Comparison of ENCODE assay signal across 11 mouse cellular contexts in genomic region chr7:25675405-25675804, GRCm38 (mm10). TPM values are rescaled to one million over a fixed set of nuclear protein-coding genes. Genes with fewer than 3 reads are reported as not detected.
DNase-seq lines count a peak whose midpoint lies in the region; ATAC-seq and TF ChIP-seq lines count a peak whose summit lies in the region.
"Had no signal": no experiment of that assay in that cellular context is flagged by ENCODE, and none has a peak within 500 bp of the region (broad histone marks: within the 10 kb centered on the region; RNA-seq: fewer than 3 reads in every experiment).

No protein-coding gene starts in this region.

- H3K9ac ChIP-seq in heart, embryonic 13.5 days = no peak overlapping the region
- H3K9ac ChIP-seq in liver, embryonic 12.5 days = no peak overlapping the region

- peaks cover 58% of the 10 kb centered on the region for H3K27me3 ChIP-seq in heart, embryonic 13.5 days (replicated peaks)
- H3K27me3 ChIP-seq in hindbrain, embryonic 10.5 days (ENCODE audit: insufficient read depth, poor library complexity, severe bottlenecking) = peaks cover 61% of the 10 kb centered on the region
- H3K27me3 ChIP-seq in liver, embryonic 12.5 days (replicated peaks) = peaks cover 42% of the 10 kb centered on the region
- H3K27me3 ChIP-seq: CH12.LX had no signal

- H3K36me3 ChIP-seq in heart, embryonic 13.5 days = no peaks in the 10 kb centered on the region
- H3K36me3 ChIP-seq in hindbrain, embryonic 10.5 days = 0 out of 2 replicates have a peak, but pooled peaks cover 3% of the 10 kb centered on the region
- H3K36me3 ChIP-seq in liver, embryonic 12.5 days = 0 out of 2 replicates have a peak, but pooled peaks cover 2% of the 10 kb centered on the region

- no peak for ATAC-seq in heart, embryonic 13.5 days (ENCODE audit: extremely low read depth, insufficient number of reproducible peaks, low FRiP score, low TSS enrichment)
- ATAC-seq in liver, embryonic 12.5 days = no peak

- peak overlapping the region; percentile 66 for H3K4me2 ChIP-seq in heart, embryonic 13.5 days
- H3K4me2 ChIP-seq in liver, embryonic 12.5 days = peak overlapping the region; percentile 71

- 42% methylated on average over 6 of the region's 6 CpGs for WGBS in heart, embryonic 13.5 days
- 41% methylated on average over 6 of the region's 6 CpGs for WGBS in hindbrain, embryonic 10.5 days
- WGBS in liver, embryonic 12.5 days (ENCODE audit: insufficient replicate concordance) = 58% methylated on average over 6 of the region's 6 CpGs

- H3K9me3 ChIP-seq in heart, embryonic 13.5 days = peaks cover 3% of the 10 kb centered on the region; the same call in 1 of the 2 replicates
- H3K9me3 ChIP-seq in hindbrain, embryonic 10.5 days = peaks cover 3% of the 10 kb centered on the region; the same call in 1 of the 2 replicates
- H3K9me3 ChIP-seq in liver, embryonic 12.5 days (replicated peaks) = 0 out of 2 replicates have a peak, but pooled peaks cover 4% of the 10 kb centered on the region

- no peak for DNase-seq in heart, adult 18-20 months
- DNase-seq in hindbrain, embryonic 10.5 days (ENCODE audit: low spot score) = no peak
- DNase-seq in retina, postnatal 1 day = no peak
- DNase-seq in cerebellum, postnatal 25 days = no peak
- DNase-seq in urinary bladder, postnatal 14 days (ENCODE audit: low spot score) = no peak
- DNase-seq: kidney, postnatal 36 days; spleen, adult 18-20 months had no signal

- peaks cover 26% of the 10 kb centered on the region for H3K4me1 ChIP-seq in heart, embryonic 13.5 days
- no peaks in the 10 kb centered on the region for H3K4me1 ChIP-seq in cortical plate, adult 2 months (ENCODE audit: control insufficient read depth, insufficient read depth, low read length)
- H3K4me1 ChIP-seq in hindbrain, embryonic 10.5 days (replicated peaks) = peaks cover 13% of the 10 kb centered on the region
- H3K4me1 ChIP-seq in liver, embryonic 12.5 days = peaks cover 37% of the 10 kb centered on the region

- no peak overlapping the region for H3K4me3 ChIP-seq in heart, embryonic 13.5 days
- H3K4me3 ChIP-seq in cortical plate, adult 2 months (ENCODE audit: insufficient read depth, low read length) = peak overlapping the region; percentile 78; the same call in 1 of the 2 replicates
- peak overlapping the region; percentile 46; the same call in 1 of the 2 replicates for H3K4me3 ChIP-seq in hindbrain, embryonic 10.5 days
- H3K4me3 ChIP-seq in liver, embryonic 12.5 days = no peak overlapping the region; the same call in 1 of the 2 replicates

- TF ChIP-seq CTCF in cortical plate, adult 2 months (IDR thresholded peaks at IDR 0.05; ENCODE audit: extremely low read depth, insufficient read depth, low read length) = no peak

- H3K27ac ChIP-seq in heart, embryonic 13.5 days (replicated peaks) = no peak overlapping the region
- no peak overlapping the region for H3K27ac ChIP-seq in cortical plate, adult 2 months (ENCODE audit: insufficient read depth, low read length)
- H3K27ac ChIP-seq in hindbrain, embryonic 10.5 days = no peak overlapping the region
- H3K27ac ChIP-seq in liver, embryonic 12.5 days = no peak overlapping the region

- no peak for TF ChIP-seq POLR2A in cortical plate, adult 2 months (IDR thresholded peaks at IDR 0.05; ENCODE audit: extremely low read depth, insufficient read depth, low read length)

RNA-seq across cellular contexts. Expression of gene Tmem91, which starts 0.4 kb away (rescaled TPM):
- 1.4 and 1.5 TPM in 2 replicates for polyA plus RNA-seq in heart, embryonic 13.5 days (2015; fragmentation: Nextera tagmentation; extraction: Ambion mirVana)
- under 1 TPM in 1 of 2 experiments, not detected in 1; 0.22 TPM for total RNA-seq in heart, adult 18-20 months (2021)
- 30.3 and 37.6 TPM in 2 replicates for polyA plus RNA-seq in cortical plate, adult 2 months (2012; rRNA removed)
- 3.1 and 3.2 TPM in 2 replicates for polyA plus RNA-seq in hindbrain, embryonic 10.5 days (2016; fragmentation: Nextera tagmentation; extraction: Ambion mirVana)
- 2.0 and 3.2 TPM in 2 replicates for polyA plus RNA-seq in liver, embryonic 12.5 days (2016; fragmentation: Nextera tagmentation; extraction: Ambion mirVana)

RNA-seq across cellular contexts. Expression of gene B9d2, which starts 5.2 kb away (rescaled TPM):
- polyA plus RNA-seq in heart, embryonic 13.5 days (2015; fragmentation: Nextera tagmentation; extraction: Ambion mirVana) = 30.8 and 32.8 TPM in 2 replicates
- 10 to 100 TPM; 10.2 TPM for total RNA-seq in heart, adult 18-20 months (2021)
- 38.8 and 42.4 TPM in 2 replicates for polyA plus RNA-seq in cortical plate, adult 2 months (2012; rRNA removed)
- polyA plus RNA-seq in hindbrain, embryonic 10.5 days (2016; fragmentation: Nextera tagmentation; extraction: Ambion mirVana) = 38.3 and 44.6 TPM in 2 replicates
- 24.9 and 29.5 TPM in 2 replicates for polyA plus RNA-seq in liver, embryonic 12.5 days (2016; fragmentation: Nextera tagmentation; extraction: Ambion mirVana)

RNA-seq across cellular contexts. Expression of gene Tgfb1, which starts 11.4 kb away (rescaled TPM):
- 4.3 TPM in 2 replicates for polyA plus RNA-seq in heart, embryonic 13.5 days (2015; fragmentation: Nextera tagmentation; extraction: Ambion mirVana)
- 10 to 100 TPM; 21.8 to 23.6 TPM for total RNA-seq in heart, adult 18-20 months (2021)
- polyA plus RNA-seq in cortical plate, adult 2 months (2012; rRNA removed) = 5.6 and 6.2 TPM in 2 replicates
- 0.81 and 2.1 TPM in 2 replicates for polyA plus RNA-seq in hindbrain, embryonic 10.5 days (2016; fragmentation: Nextera tagmentation; extraction: Ambion mirVana)
- polyA plus RNA-seq in liver, embryonic 12.5 days (2016; fragmentation: Nextera tagmentation; extraction: Ambion mirVana) = 13.6 and 14.2 TPM in 2 replicates

RNA-seq across cellular contexts. Expression of gene Exosc5, which starts 16.4 kb away (rescaled TPM):
- 40.4 and 42.1 TPM in 2 replicates for polyA plus RNA-seq in heart, embryonic 13.5 days (2015; fragmentation: Nextera tagmentation; extraction: Ambion mirVana)
- 10 to 100 TPM; 17.2 to 17.5 TPM for total RNA-seq in heart, adult 18-20 months (2021)
- 31.3 and 31.5 TPM in 2 replicates for polyA plus RNA-seq in cortical plate, adult 2 months (2012; rRNA removed)
- polyA plus RNA-seq in hindbrain, embryonic 10.5 days (2016; fragmentation: Nextera tagmentation; extraction: Ambion mirVana) = 75.6 and 76.4 TPM in 2 replicates
- 80.4 and 82.2 TPM in 2 replicates for polyA plus RNA-seq in liver, embryonic 12.5 days (2016; fragmentation: Nextera tagmentation; extraction: Ambion mirVana)

RNA-seq across cellular contexts. Expression of gene Bckdha, which starts 16.6 kb away (rescaled TPM):
- polyA plus RNA-seq in heart, embryonic 13.5 days (2015; fragmentation: Nextera tagmentation; extraction: Ambion mirVana) = 56.3 and 56.9 TPM in 2 replicates
- total RNA-seq in heart, adult 18-20 months (2021) = 100 to 1,000 TPM; 285 to 287 TPM
- polyA plus RNA-seq in cortical plate, adult 2 months (2012; rRNA removed) = 63.7 and 66.1 TPM in 2 replicates
- polyA plus RNA-seq in hindbrain, embryonic 10.5 days (2016; fragmentation: Nextera tagmentation; extraction: Ambion mirVana) = 45.3 and 49.4 TPM in 2 replicates
- 21.0 and 21.7 TPM in 2 replicates for polyA plus RNA-seq in liver, embryonic 12.5 days (2016; fragmentation: Nextera tagmentation; extraction: Ambion mirVana)

Comparison
In these comparisons a context has a peak if more than half of its experiments do, and no peak if none do; other contexts are left out.
1. H3K4me3 ChIP-seq: peak in cortical plate, adult 2 months (single experiment) and hindbrain, embryonic 10.5 days (single experiment); none in heart, embryonic 13.5 days (single experiment) and liver, embryonic 12.5 days (single experiment).